Mouse (Mus musculus): Measurements from ENCODE around the gene Dclk1. TPM values are rescaled to one million over a fixed set of nuclear protein-coding genes. Genes with fewer than 3 reads are reported as not detected.
A peak's percentile ranks its signal among the peaks of the same experiment; 100 is the strongest.

Gene Dclk1
- total RNA-seq, 2 experiments from 2014 or later: 4.3 to 5.8 TPM

DNA sequence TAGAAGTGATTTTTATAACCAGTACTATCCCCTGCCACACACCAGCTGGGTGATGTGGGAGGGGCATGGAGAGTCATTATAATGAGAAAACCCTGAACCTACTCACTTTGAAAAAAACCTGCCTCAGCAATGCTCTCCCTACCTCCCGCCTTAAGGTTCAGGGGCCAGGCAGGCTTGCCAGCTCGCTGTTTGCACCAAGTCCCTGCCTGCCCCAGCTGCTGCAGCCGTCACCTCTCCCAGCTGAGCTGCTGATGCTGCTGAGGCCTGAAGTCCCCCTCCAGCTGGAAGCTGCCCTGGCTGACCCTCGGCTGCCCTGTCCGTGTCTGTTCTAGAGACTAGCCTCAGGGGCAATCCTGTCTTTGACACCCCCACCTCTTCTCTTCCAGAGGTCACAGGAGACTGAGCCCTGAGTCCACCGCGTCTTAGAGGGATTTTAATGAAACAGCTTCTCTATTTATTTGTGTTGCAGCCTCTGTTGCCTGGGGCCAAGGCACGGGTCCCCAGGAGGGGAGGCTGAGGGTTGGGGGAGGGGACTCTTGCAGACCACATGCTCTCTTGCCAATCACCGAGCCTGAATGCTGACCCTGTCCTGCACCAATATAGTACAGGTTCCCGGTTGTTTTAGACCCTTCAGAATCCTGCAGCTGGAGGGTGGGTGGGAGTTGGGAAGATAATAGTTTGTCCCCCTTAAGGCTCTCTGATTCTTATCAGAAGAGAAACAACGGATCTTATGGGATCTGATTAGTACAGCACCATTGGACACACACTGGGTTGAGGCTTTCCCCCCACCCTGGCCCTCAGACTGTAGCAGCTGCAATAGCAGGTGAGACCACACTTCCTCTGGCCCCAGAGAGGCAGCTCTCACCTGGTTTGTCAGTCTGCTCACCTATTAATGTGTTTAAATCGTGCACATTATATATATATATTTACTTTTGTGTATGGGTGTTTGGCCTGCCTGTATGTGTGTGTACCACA lies 346.1 kb downstream of the Dclk1 start:
- peak; percentile 34 to 61 for DNase-seq

Other genes with a start within 250 kb of the Dclk1 start
- not detected for gene Ccna1, start 186.9 kb upstream of the Dclk1 start, total RNA-seq (2021)
- gene Spg20, start 130.3 kb upstream of the Dclk1 start, total RNA-seq (2021): 10 to 100 TPM; 35.6 to 41.0 TPM
- under 1 TPM in 1 of 2 experiments, not detected in 1; 0.13 TPM for gene Ccdc169, start 105.0 kb upstream of the Dclk1 start, total RNA-seq (2021)
- not detected for gene Sohlh2, start 60.3 kb upstream of the Dclk1 start, total RNA-seq (2021)
- gene Gm21954, start 229.8 kb downstream of the Dclk1 start, total RNA-seq (2021): not detected

Data from heart, adult 18-20 months (tissue).